Mouse (Mus musculus) ES-E14 (cell line): ENCODE data around the gene Metap1.

Experiments used
- HCFC1 ChIP-seq: IDR thresholded peaks from 2 replicates; pipeline ENCODE4 v1.6.1; 2012; ENCODE audit warnings: low read length, inconsistent platforms, borderline replicate concordance; ENCODE audit not compliant: insufficient read depth
- ZNF384 ChIP-seq: IDR thresholded peaks from 2 replicates; pipeline ENCODE4 v1.6.1; 2012; ENCODE audit warnings: low read depth, low read length, inconsistent platforms

GRCm38 (mm10) chr3:138519218-138519617 is 29.9 kb upstream of the Metap1 start:
- TF ChIP-seq HCFC1 (no peak), ZNF384 (no peak)
